In genomic region chr1:62934752-62935329, GRCm38 (mm10) we compare ENCODE assay signal across 12 mouse cellular contexts.
DNase-seq lines count a peak whose midpoint lies in the region; ATAC-seq lines count a peak whose summit lies in the region.
"Had no signal": no experiment of that assay in that cellular context is flagged by ENCODE, and none has a peak within 500 bp of the region (broad histone marks: within the 10 kb centered on the region; RNA-seq: fewer than 3 reads in every experiment).

No protein-coding gene starts in this region.

- H3K36me3 ChIP-seq in limb, embryonic 13.5 days, result no peaks in the 10 kb centered on the region
- no peaks in the 10 kb centered on the region for H3K36me3 ChIP-seq in limb, embryonic 10.5 days
- H3K36me3 ChIP-seq in forebrain, embryonic 15.5 days, result no peaks in the 10 kb centered on the region
- H3K36me3 ChIP-seq in midbrain, embryonic 10.5 days, result no peaks in the 10 kb centered on the region
- H3K36me3 ChIP-seq in neural tube, embryonic 14.5 days (ENCODE audit: control insufficient read depth, insufficient read depth, low read length), result no peaks in the 10 kb centered on the region
- H3K36me3 ChIP-seq in liver, embryonic 11.5 days (ENCODE audit: control insufficient read depth, insufficient read depth, low read length), result no peaks in the 10 kb centered on the region
- H3K36me3 ChIP-seq: embryonic facial prominence, embryonic 12.5 days had no signal

- H3K4me1 ChIP-seq in limb, embryonic 13.5 days, result peaks cover 25% of the 10 kb centered on the region
- H3K4me1 ChIP-seq in limb, embryonic 10.5 days, result peaks cover 23% of the 10 kb centered on the region
- peaks cover 21% of the 10 kb centered on the region for H3K4me1 ChIP-seq in forebrain, embryonic 15.5 days
- H3K4me1 ChIP-seq in midbrain, embryonic 10.5 days, result peaks cover 26% of the 10 kb centered on the region
- H3K4me1 ChIP-seq in neural tube, embryonic 14.5 days (ENCODE audit: control insufficient read depth, insufficient read depth, low read length), result peaks cover 18% of the 10 kb centered on the region
- no peaks in the 10 kb centered on the region for H3K4me1 ChIP-seq in liver, embryonic 11.5 days (replicated peaks; ENCODE audit: control insufficient read depth, insufficient read depth, low read length)

- H3K9ac ChIP-seq in limb, embryonic 13.5 days, result no peak overlapping the region
- H3K9ac ChIP-seq in forebrain, embryonic 15.5 days (replicated peaks), result no peak overlapping the region
- no peak overlapping the region for H3K9ac ChIP-seq in neural tube, embryonic 14.5 days (replicated peaks; ENCODE audit: low read depth, low read length)
- H3K9ac ChIP-seq in liver, embryonic 11.5 days (ENCODE audit: low read depth, low read length), result no peak overlapping the region
- H3K9ac ChIP-seq: embryonic facial prominence, embryonic 12.5 days; liver, embryonic 14.5 days had no signal

- no peaks in the 10 kb centered on the region for H3K9me3 ChIP-seq in limb, embryonic 13.5 days
- H3K9me3 ChIP-seq in limb, embryonic 10.5 days (replicated peaks), result no peaks in the 10 kb centered on the region
- H3K9me3 ChIP-seq in forebrain, embryonic 15.5 days, result no peaks in the 10 kb centered on the region
- H3K9me3 ChIP-seq in midbrain, embryonic 10.5 days (replicated peaks), result no peaks in the 10 kb centered on the region
- no peaks in the 10 kb centered on the region for H3K9me3 ChIP-seq in neural tube, embryonic 14.5 days (ENCODE audit: control insufficient read depth, low read length)
- no peaks in the 10 kb centered on the region for H3K9me3 ChIP-seq in liver, embryonic 11.5 days (ENCODE audit: control insufficient read depth, low read length)
- H3K9me3 ChIP-seq: embryonic facial prominence, embryonic 12.5 days had no signal

- no peak for ATAC-seq in limb, embryonic 13.5 days (ENCODE audit: low FRiP score, low read depth)
- ATAC-seq in forebrain, embryonic 15.5 days (replicated peaks), result peak; percentile 69
- peak; percentile 66 for ATAC-seq in neural tube, embryonic 14.5 days (ENCODE audit: low read depth)
- no peak for ATAC-seq in liver, embryonic 11.5 days (replicated peaks; ENCODE audit: low FRiP score)
- ATAC-seq: intestine, postnatal 0 days had no signal

- WGBS in limb, embryonic 13.5 days, result 71% methylated on average over 10 of the region's 10 CpGs
- WGBS in limb, embryonic 10.5 days, result 77% methylated on average over 10 of the region's 10 CpGs
- WGBS in forebrain, embryonic 15.5 days, result 24% methylated on average over 10 of the region's 10 CpGs
- WGBS in midbrain, embryonic 10.5 days, result 87% methylated on average over 10 of the region's 10 CpGs
- WGBS in neural tube, embryonic 14.5 days, result 54% methylated on average over 10 of the region's 10 CpGs
- 78% methylated on average over 10 of the region's 10 CpGs for WGBS in liver, embryonic 11.5 days

- no peak for DNase-seq in limb, embryonic 10.5 days (ENCODE audit: low spot score)
- DNase-seq in midbrain, embryonic 10.5 days (ENCODE audit: low spot score), result no peak
- no peak for DNase-seq in liver, embryonic 11.5 days (ENCODE audit: low spot score)
- no peak for DNase-seq in spleen, postnatal 4 days (ENCODE audit: low spot score in 2 of 2)
- no peak for DNase-seq in kidney, postnatal 4 days
- DNase-seq: gastrocnemius, postnatal 14 days had no signal

- peak overlapping the region; percentile 36; the same call in 1 of the 2 replicates for H3K4me2 ChIP-seq in limb, embryonic 13.5 days (replicated peaks)
- H3K4me2 ChIP-seq in forebrain, embryonic 15.5 days (replicated peaks), result peak overlapping the region; percentile 41; the same call in 1 of the 2 replicates
- H3K4me2 ChIP-seq in neural tube, embryonic 14.5 days (ENCODE audit: low read depth, low read length), result no peak overlapping the region
- H3K4me2 ChIP-seq in liver, embryonic 11.5 days, result no peak overlapping the region
- H3K4me2 ChIP-seq: embryonic facial prominence, embryonic 12.5 days had no signal

- H3K27me3 ChIP-seq in limb, embryonic 13.5 days, result 0 out of 2 replicates have a peak, but pooled peaks cover 7% of the 10 kb centered on the region
- peaks cover 4% of the 10 kb centered on the region; the same call in 1 of the 2 replicates for H3K27me3 ChIP-seq in limb, embryonic 10.5 days (ENCODE audit: low read depth, poor library complexity, severe bottlenecking)
- peaks cover 26% of the 10 kb centered on the region; the same call in 1 of the 2 replicates for H3K27me3 ChIP-seq in forebrain, embryonic 15.5 days
- peaks cover 53% of the 10 kb centered on the region for H3K27me3 ChIP-seq in midbrain, embryonic 10.5 days (ENCODE audit: low read depth, poor library complexity, severe bottlenecking)
- no peaks in the 10 kb centered on the region for H3K27me3 ChIP-seq in neural tube, embryonic 14.5 days (ENCODE audit: control insufficient read depth, insufficient read depth, low read length)
- H3K27me3 ChIP-seq in liver, embryonic 11.5 days (replicated peaks; ENCODE audit: control insufficient read depth, insufficient read depth, low read length), result no peaks in the 10 kb centered on the region

- H3K4me3 ChIP-seq in limb, embryonic 13.5 days, result no peak overlapping the region
- no peak overlapping the region for H3K4me3 ChIP-seq in limb, embryonic 10.5 days
- H3K4me3 ChIP-seq in forebrain, embryonic 15.5 days, result no peak overlapping the region
- no peak overlapping the region for H3K4me3 ChIP-seq in midbrain, embryonic 10.5 days
- H3K4me3 ChIP-seq in neural tube, embryonic 14.5 days (ENCODE audit: low read depth, low read length), result no peak overlapping the region
- H3K4me3 ChIP-seq in liver, embryonic 11.5 days (ENCODE audit: low read depth, low read length), result no peak overlapping the region
- H3K4me3 ChIP-seq: embryonic facial prominence, embryonic 12.5 days had no signal

- no peak overlapping the region for H3K27ac ChIP-seq in limb, embryonic 13.5 days
- H3K27ac ChIP-seq in limb, embryonic 10.5 days, result no peak overlapping the region; the same call in 1 of the 2 replicates
- peak overlapping the region; percentile 35 for H3K27ac ChIP-seq in forebrain, embryonic 15.5 days (replicated peaks)
- peak overlapping the region; percentile 63; the same call in 1 of the 2 replicates for H3K27ac ChIP-seq in midbrain, embryonic 10.5 days (replicated peaks)
- H3K27ac ChIP-seq in neural tube, embryonic 14.5 days (ENCODE audit: low read depth, low read length), result peak overlapping the region; percentile 66
- no peak overlapping the region for H3K27ac ChIP-seq in liver, embryonic 11.5 days (ENCODE audit: low read depth, low read length)
- H3K27ac ChIP-seq: embryonic facial prominence, embryonic 12.5 days; liver, embryonic 14.5 days had no signal

Comparison
In these comparisons a context has a peak if more than half of its experiments do, and no peak if none do; other contexts are left out.
1. ATAC-seq: peak in forebrain, embryonic 15.5 days (single experiment) and neural tube, embryonic 14.5 days (single experiment); none in limb, embryonic 13.5 days (single experiment) and liver, embryonic 11.5 days (single experiment).
2. H3K27ac ChIP-seq: peak in forebrain, embryonic 15.5 days (single experiment), midbrain, embryonic 10.5 days (single experiment) and neural tube, embryonic 14.5 days (single experiment); none in limb, embryonic 13.5 days (single experiment), limb, embryonic 10.5 days (single experiment) and liver, embryonic 11.5 days (single experiment).
3. H3K4me2 ChIP-seq: peak in limb, embryonic 13.5 days (single experiment) and forebrain, embryonic 15.5 days (single experiment); none in neural tube, embryonic 14.5 days (single experiment) and liver, embryonic 11.5 days (single experiment).